Mouse (Mus musculus) 3134 (cell line): Measurements from ENCODE around the gene Mthfd1l.

Experiments used
- DNase-seq: peaks from one replicate; pipeline ENCODE4 v3.0.0-alpha.2; 2011; ENCODE audit warnings: low spot score; ENCODE audit not compliant: insufficient read length; ENCODE audit errors: extremely low read depth

Gene Mthfd1l

DNA sequence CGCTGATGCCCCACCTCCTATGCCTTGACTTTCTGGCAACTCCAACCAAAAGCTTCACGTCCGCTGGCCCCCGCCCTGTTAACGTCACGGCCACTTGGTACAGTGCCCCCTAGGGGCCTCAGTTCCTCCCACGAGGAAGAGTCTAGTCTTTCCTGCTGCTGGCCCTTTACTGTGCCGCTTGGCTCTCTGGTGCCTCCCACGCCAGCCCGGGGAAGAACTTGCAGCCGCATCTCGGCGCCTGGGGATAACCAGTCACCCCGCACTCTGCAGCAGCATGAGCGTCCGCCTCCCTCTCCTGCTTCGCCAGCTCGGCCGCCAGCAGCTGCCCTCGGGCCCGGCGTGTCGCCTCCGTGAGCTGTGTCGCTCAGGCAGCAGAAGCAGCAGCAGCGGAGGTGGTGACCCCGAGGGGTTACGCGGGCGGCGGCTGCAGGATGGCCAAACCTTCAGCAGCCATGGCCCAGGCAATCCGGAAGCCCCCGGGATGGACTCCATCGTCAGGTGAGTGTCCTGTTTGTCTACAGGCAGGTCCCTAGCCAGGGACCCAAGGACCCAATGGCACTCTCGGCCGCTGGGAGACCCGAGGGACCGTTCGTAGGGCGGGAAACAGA, at the start of gene Mthfd1l:
Gene Mthfd1l (plus strand): TSS at position 138 of the 608 bp plus-strand sequence.
- peak; percentile 87 for DNase-seq

DNA sequence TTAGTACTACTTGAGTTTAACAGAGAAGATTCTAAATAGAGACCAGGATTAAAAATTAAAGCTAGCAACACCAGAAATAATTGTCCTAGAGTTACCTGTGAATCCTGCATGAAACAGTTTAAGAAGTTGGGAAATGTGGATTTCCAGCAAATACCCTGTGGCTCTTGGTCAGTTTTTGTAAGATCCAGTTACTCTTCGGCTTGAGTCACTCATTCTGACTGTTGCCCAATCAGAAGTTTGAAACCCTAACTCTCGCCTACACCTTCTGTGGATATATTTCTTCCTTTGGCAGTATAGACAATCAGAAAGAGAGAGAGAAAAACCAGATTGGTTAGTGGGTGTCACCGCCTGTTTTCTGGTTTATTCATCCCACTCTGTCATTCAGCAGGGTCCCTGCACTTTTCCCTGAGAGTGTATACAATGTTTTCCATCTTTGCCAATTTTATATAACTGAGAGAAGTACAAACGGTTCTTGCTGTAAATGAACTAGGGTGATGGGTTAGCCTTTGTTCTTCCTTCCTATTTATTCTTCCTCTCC, 44.8 kb upstream of the Mthfd1l start:
- no peak for DNase-seq

DNA sequence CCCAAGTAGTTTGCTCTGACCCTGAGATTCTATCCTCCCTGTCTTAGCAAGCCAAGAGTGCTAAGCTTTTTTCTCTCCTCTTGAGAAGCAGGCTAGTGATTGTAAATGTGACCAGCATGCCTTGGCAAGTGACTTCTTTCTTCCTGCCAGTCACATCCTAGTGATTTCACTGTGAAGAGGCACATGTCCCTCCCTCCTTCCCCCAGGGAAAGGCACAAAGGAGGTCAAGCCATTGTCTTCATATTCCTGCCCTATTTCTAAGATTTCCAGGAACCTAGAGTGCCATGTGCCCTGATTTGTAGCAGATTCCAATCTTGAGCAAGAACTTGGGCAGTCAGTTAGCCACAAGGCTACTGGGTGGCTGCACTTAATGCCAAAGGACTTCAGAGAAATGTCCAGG, 41.1 kb upstream of the Mthfd1l start:
- DNase-seq, result no peak

DNA sequence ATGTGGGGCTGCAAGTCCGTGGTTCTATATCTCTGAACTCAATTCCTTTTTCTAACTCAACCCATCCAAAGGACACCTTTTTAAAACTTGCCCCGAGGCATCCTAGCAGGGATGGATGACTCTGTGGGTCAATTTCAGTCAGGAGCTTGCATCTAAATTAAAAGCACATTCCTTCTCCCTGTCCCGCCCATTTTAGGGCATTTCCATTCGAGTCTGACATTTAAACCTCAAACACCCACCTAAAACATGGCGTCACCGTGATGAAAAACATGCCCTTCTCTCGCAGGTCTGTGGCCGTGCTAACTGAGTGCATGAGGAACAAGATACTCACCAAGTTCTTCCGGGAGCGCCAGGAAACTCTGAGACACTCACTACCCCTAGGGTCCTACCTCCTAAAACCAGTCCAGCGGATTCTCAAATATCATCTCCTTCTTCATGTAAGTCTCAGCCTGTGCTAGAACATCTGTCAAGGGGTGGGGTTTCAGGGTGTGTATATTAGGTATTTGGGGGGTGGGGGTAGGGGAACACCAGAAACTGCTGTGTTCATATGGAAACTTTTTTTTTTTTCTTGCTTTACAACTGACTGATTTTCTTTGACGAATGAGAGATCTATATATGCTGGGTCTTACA, 39.5 kb upstream of the Mthfd1l start:
- DNase-seq, result no peak

- no peak for DNase-seq
These were observed 36.1 kb upstream of the Mthfd1l start for GRCm38 (mm10) chr10:3936864-3937263.

DNA sequence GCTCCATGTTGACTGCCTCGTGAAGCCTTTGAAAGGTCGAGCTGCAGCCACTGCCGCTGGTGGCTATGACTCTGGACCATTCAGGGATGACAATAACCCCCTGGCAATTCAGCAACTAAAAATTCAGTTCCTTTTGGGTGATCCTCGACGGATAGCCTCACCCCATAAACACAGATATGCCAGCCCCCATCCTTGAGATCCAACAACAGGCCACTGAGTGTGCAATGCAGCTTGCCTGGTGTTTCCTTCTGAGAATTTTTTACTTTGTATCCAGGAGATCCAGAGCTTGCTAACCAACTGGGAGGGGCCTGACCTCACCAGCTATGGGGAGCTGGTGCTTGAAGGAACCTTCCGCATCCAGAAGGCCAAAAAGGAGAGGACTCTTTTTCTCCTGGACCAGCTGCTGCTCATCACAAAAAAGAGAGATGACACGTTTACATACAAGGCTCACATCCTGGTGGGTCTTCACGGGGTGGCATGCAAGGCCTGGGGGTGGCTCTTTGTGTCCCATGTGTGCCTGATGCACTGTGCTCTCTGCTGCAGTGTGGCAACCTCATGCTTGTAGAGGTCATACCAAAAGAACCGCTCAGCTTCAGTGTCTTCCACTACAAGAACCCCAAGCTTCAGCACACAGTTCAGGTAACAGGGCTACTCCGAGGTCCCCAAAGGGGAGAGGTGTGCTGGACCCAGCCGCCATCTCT, 32.9 kb upstream of the Mthfd1l start:
- no peak for DNase-seq

DNA sequence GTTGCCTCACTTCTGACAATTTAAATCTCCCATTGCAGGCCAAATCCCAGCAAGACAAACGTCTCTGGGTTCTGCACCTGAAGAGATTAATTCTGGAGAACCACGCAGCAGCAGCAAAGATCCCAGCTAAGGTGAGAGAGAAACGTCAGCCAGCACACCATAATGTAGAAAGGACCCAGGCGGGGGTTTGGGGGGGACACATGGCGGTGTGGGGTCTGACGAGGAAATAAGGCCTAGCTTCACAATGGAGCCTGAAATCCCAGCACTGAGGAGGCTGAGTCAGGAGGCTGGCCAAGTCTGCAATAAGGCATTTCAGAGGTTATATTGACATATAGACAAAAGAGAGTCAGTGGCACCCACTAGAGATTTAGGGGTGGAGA, 32.3 kb upstream of the Mthfd1l start:
- DNase-seq, result no peak

DNA sequence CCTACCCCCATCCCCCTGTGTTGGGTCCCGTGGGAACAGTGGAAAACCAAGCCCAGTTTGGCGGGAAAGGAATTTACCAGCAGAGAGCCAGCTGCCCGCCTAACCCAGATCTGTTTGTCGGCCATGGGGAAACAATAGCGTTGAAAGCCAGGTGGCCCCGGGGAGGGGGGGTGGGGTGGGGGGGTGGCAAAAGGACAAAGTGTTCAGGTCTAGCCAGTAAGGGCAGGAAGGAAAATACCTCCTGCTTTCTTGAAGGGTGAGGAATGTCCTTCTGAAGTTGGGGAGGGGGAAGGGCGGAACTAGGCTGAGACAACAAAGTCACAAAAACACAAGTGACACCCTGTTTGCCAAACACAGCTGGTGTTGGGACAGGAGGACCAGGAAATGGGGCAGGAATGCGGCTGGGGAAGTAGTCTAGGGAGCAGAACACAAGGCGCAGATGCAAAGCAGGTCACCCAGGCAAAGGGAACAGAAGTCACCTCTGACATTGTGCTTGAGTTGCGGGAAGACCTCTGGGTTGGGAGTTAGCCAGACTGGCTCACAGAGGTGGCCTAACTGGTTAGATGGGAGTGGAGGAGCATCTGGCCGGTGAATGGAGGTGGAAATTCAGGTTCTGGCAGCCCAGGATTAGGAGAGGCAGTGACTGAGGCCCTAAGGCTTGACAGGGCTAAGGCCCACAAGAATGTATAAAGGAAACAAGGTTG, 31.7 kb upstream of the Mthfd1l start:
- DNase-seq, result no peak

DNA sequence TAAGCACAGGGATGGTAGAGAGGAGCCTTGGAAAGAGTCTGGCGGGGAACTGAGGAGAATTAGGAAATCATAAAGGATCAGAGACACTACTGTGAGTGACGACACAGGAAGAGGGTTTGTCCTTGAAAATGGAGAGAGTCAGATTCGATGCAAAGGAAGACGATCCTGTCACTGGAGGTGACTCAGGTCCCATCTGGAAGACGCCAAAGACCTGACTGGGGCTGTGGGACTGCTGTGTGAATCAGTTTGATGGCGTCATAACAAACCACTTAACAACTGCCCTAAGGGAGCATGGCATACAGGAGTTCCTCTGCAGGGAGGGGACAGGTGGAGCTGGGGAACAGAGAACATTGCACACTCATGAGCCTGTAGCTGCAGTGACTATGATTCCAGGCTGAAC, 30.6 kb upstream of the Mthfd1l start:
- no peak for DNase-seq

DNA sequence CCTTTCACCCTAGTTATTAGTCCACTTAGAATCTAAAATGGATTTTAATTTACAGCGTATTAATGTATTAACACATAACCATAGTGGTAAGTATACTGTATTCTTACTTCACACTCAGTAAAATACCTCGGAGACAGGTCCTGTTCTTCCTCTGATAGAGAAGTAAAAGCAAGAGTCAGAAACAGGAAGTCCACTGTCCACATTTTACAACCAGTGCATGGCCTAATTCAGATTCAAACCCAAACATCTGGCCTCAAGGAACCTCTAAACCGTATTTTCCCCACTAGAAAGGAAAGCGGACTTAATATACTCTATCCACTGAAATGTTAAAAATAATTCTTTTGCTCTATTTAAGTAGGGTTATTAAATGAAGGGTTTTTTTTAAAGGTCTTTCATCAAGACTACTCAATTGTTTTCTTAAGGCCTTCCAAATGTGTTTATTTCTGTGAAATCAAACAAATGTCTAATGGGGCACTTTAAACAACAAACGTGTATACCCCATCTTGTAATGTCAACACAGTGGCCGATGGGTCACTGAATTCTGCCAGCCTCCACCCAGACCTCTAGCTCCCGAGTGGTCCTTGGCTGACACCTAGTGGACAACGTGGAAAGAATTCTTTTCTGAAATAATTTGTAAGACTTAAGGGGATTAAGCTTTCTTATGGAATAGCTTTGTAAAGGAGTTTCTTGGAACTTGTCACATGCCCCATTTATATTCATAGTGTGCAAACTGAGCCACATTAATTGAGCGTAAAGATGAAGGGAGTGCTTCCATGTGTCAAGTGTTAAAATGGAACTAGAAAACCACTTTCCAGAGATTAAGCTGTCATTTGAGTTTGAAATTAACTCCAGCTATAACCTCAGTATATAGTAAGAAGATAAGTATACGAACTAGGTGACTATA, 29.2 kb upstream of the Mthfd1l start:
- DNase-seq, result peak; percentile 30

- no peak for DNase-seq
These were observed 26.0 kb upstream of the Mthfd1l start for GRCm38 (mm10) chr10:3946871-3947270.

GRCm38 (mm10) chr10:3947346-3947745, 25.6 kb upstream of the Mthfd1l start:
- DNase-seq, result no peak

GRCm38 (mm10) chr10:3949306-3949705, 23.6 kb upstream of the Mthfd1l start:
- no peak for DNase-seq

DNA sequence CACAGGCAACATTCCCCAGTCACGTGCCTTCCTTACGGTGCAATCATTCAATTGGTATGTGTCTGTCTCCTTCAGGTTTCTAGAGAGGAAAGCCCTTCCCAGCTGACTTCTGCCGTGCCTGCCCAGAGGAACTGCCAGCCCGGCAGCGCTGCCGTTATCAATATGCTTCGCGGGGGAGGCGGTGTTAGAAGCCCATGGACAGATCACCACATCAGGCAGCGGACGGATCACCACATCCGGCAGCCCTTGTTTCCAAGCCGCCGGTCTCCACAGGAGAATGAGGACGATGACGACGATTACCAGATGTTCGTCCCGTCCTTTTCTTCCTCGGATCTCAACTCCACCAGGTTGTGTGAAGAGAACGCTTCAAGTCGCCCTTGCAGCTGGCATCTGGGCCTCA, 16.4 kb upstream of the Mthfd1l start:
- no peak for DNase-seq

DNA sequence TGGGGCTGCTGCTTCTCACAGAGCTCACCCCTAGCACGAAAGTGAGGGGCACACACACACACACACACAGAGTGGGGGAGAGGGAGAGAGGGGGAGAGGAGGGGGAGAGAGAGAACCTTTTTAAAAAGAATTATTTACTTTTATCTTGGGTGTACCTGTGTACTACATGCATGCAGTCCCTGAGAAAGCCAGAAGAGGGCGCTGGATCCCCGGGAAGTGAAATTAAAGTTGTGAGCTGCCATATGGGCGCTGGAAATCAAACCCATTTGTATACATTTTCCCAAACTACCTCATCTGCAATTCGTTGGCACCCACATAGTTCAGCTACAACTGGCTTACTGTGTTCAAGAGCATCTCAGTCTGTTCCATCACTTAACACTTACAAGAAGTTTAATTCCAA, 14.3 kb upstream of the Mthfd1l start:
- no peak for DNase-seq

GRCm38 (mm10) chr10:3969026-3969425, 3.9 kb upstream of the Mthfd1l start:
- no peak for DNase-seq

- no peak for DNase-seq
These were observed 681 bp upstream of the Mthfd1l start for GRCm38 (mm10) chr10:3972237-3972636.

DNA sequence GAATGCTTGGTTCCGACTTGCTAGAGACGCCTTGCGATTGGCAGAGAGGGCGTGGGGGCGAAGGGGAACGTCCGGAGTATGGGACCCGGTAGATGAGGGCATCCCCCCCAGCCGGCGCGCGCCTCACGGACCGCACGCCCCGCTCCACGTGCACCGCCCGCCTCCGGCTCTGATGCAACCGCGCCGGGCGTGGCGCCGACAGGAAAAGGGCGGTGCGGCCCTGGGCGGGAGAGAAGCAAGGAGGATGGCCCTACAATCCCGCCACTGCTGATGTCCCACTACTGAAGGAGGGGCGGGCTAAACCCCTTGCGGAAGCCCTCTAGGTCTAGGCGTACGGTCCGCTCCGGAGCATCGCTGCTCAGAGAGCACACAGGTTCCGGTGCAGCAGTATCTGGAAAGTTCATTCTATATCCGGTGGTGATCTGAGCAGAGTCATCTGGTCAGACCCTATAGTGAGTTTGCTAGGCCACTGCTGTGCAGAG, 712 bp downstream of the Mthfd1l start:
- DNase-seq, result peak; percentile 93

DNA sequence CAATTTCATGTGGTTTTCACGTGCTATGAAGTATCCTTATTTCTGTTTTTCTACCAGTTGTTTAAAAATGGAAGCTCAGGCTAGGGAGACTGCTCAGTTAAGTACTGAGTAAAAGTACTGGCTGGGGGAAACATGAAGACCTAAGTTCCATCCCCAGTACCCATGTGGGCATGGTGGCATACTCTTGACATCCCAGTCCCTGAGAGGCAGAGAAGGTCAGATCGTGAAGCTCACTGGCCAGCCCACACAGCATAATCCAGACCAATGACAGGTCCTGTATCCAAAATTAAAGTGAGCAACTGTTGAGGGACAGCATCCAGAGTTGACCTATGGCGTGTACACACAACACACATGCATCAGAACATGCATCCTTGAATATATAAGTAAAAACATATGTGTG, 1.5 kb downstream of the Mthfd1l start:
- no peak for DNase-seq
